Mouse (Mus musculus): ENCODE results near the gene Tcf7l2. TPM values are rescaled to one million over a fixed set of nuclear protein-coding genes. Genes with fewer than 3 reads are reported as not detected.
A peak's percentile ranks its signal among the peaks of the same experiment; 100 is the strongest.

Gene Tcf7l2
- polyA plus RNA-seq, 2 experiments = 7.8 to 18.4 TPM

GRCm38 (mm10) chr19:55854389-55854788, 112.8 kb downstream of the Tcf7l2 start:
- WGBS (ENCODE audit: insufficient replicate concordance) = 72% methylated on average over 10 of the region's 10 CpGs
- Histone ChIP-seq H3K27ac (no peak overlapping the region), H3K9me3 (ENCODE audit: control insufficient read depth, low read length) (no peaks in the 10 kb centered on the region), H3K27me3 (ENCODE audit: control insufficient read depth, insufficient read depth, low read length) (no peaks in the 10 kb centered on the region), H3K4me3 (ENCODE audit: insufficient read depth in 1 of 2, low read depth in 2 of 2, low read length in 2 of 2) (no peak overlapping the region), H3K4me2 (ENCODE audit: low read depth) (no peak overlapping the region), H3K36me3 (replicated peaks; ENCODE audit: control insufficient read depth, insufficient read depth, low read depth) (no peaks in the 10 kb centered on the region), H3K4me1 (replicated peaks; ENCODE audit: control insufficient read depth in 2 of 2, insufficient read depth in 2 of 2, low read length in 1 of 2) (peaks cover 0 to 4% of the 10 kb centered on the region in 2 experiments; a peak in 1 of 4 replicates), H3K9ac (replicated peaks) (no peak overlapping the region)
- DNase-seq (ENCODE audit: low read depth in 3 of 3, low spot score in 3 of 3) (no peak), ATAC-seq (ENCODE audit: insufficient read depth) (no peak)
- TF ChIP-seq EP300 (IDR thresholded peaks at IDR 0.05; ENCODE audit: low read depth) = no peak
- no peak for TF ChIP-seq CTCF (IDR thresholded peaks at IDR 0.05; ENCODE audit: low read depth)

- no peak overlapping the region for H3K4me3 ChIP-seq (ENCODE audit: insufficient read depth in 1 of 2, low read depth in 2 of 2, low read length in 2 of 2)
- peaks cover 8 to 15% of the 10 kb centered on the region in 2 experiments for H3K4me1 ChIP-seq (replicated peaks; ENCODE audit: control insufficient read depth in 2 of 2, insufficient read depth in 2 of 2, low read length in 1 of 2)
- H3K27ac ChIP-seq = no peak overlapping the region
- ATAC-seq (ENCODE audit: insufficient read depth) (no peak), DNase-seq (ENCODE audit: low read depth in 3 of 3, low spot score in 3 of 3) (no peak)
- no peak overlapping the region for H3K9ac ChIP-seq (replicated peaks)
- H3K36me3 ChIP-seq (replicated peaks; ENCODE audit: control insufficient read depth, insufficient read depth, low read depth) = no peaks in the 10 kb centered on the region
- H3K9me3 ChIP-seq (ENCODE audit: control insufficient read depth, low read length) = no peaks in the 10 kb centered on the region
- TF ChIP-seq EP300 (IDR thresholded peaks at IDR 0.05; ENCODE audit: low read depth) (no peak), CTCF (IDR thresholded peaks at IDR 0.05; ENCODE audit: low read depth) (no peak)
- H3K27me3 ChIP-seq (ENCODE audit: control insufficient read depth, insufficient read depth, low read length) = no peaks in the 10 kb centered on the region
- no peak overlapping the region for H3K4me2 ChIP-seq (ENCODE audit: low read depth)
- 62% methylated on average over 5 of the region's 5 CpGs for WGBS (ENCODE audit: insufficient replicate concordance)
Observed at GRCm38 (mm10) chr19:55855571-55855970, 114.0 kb downstream of the Tcf7l2 start.

DNA sequence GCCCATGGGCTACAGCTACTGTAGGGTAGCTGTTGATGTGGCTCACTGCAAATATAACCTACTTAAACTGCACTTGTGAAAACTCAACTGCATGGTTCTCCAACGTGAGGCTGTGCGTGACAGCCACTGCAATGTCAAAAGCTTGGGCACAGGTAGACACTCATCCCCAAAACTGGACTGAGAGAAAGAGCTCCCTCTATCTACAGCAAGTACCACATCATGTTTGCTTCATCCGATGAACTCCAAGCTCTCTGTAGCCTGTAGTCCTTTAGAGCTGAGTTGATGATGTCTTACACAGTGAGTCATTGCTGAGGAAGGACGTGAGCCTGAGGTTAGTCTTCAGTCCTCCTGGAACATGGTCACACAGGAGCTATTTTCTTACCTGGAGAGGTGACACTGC, 115.7 kb downstream of the Tcf7l2 start:
- H3K4me2 ChIP-seq (ENCODE audit: low read depth) = no peak overlapping the region
- no peaks in the 10 kb centered on the region for H3K27me3 ChIP-seq (ENCODE audit: control insufficient read depth, insufficient read depth, low read length)
- WGBS (ENCODE audit: insufficient replicate concordance) = 70% methylated on average over 4 of the region's 4 CpGs
- H3K36me3 ChIP-seq (replicated peaks; ENCODE audit: control insufficient read depth, insufficient read depth, low read depth) = no peaks in the 10 kb centered on the region
- TF ChIP-seq CTCF (IDR thresholded peaks at IDR 0.05; ENCODE audit: low read depth) (peak; percentile 54), EP300 (IDR thresholded peaks at IDR 0.05; ENCODE audit: low read depth) (no peak)
- no peak overlapping the region for H3K27ac ChIP-seq
- H3K9ac ChIP-seq (replicated peaks) = no peak overlapping the region
- no peaks in the 10 kb centered on the region for H3K9me3 ChIP-seq (ENCODE audit: control insufficient read depth, low read length)
- no peak for DNase-seq (ENCODE audit: low read depth in 3 of 3, low spot score in 3 of 3)
- no peak for ATAC-seq (ENCODE audit: insufficient read depth)
- no peak overlapping the region for H3K4me3 ChIP-seq (ENCODE audit: insufficient read depth in 1 of 2, low read depth in 2 of 2, low read length in 2 of 2)
- peaks cover 26 to 32% of the 10 kb centered on the region in 2 experiments for H3K4me1 ChIP-seq (replicated peaks; ENCODE audit: control insufficient read depth in 2 of 2, insufficient read depth in 2 of 2, low read length in 1 of 2)

- peak; percentile 65 for TF ChIP-seq EP300 (IDR thresholded peaks at IDR 0.05; ENCODE audit: low read depth)
- TF ChIP-seq CTCF (IDR thresholded peaks at IDR 0.05; ENCODE audit: low read depth) = no peak
- Histone ChIP-seq H3K27me3 (ENCODE audit: control insufficient read depth, insufficient read depth, low read length) (no peaks in the 10 kb centered on the region), H3K9me3 (ENCODE audit: control insufficient read depth, low read length) (no peaks in the 10 kb centered on the region), H3K4me1 (replicated peaks; ENCODE audit: control insufficient read depth in 2 of 2, insufficient read depth in 2 of 2, low read length in 1 of 2) (peaks cover 36 to 50% of the 10 kb centered on the region in 2 experiments), H3K9ac (replicated peaks) (no peak overlapping the region; the same call in 1 of the 2 replicates), H3K27ac (0 out of 2 replicates have a peak overlapping the region, but pooled peaks have one; percentile 14), H3K36me3 (replicated peaks; ENCODE audit: control insufficient read depth, insufficient read depth, low read depth) (no peaks in the 10 kb centered on the region), H3K4me3 (ENCODE audit: insufficient read depth in 1 of 2, low read depth in 2 of 2, low read length in 2 of 2) (no peak overlapping the region), H3K4me2 (ENCODE audit: low read depth) (no peak overlapping the region)
- 23% methylated on average over 10 of the region's 10 CpGs for WGBS (ENCODE audit: insufficient replicate concordance)
- DNase-seq (ENCODE audit: low read depth in 3 of 3, low spot score in 3 of 3) (peak in 2 of 3 experiments; percentile 40 to 46), ATAC-seq (ENCODE audit: insufficient read depth) (peak; percentile 44)
Observed at GRCm38 (mm10) chr19:55860009-55860743, 118.6 kb downstream of the Tcf7l2 start.

DNA sequence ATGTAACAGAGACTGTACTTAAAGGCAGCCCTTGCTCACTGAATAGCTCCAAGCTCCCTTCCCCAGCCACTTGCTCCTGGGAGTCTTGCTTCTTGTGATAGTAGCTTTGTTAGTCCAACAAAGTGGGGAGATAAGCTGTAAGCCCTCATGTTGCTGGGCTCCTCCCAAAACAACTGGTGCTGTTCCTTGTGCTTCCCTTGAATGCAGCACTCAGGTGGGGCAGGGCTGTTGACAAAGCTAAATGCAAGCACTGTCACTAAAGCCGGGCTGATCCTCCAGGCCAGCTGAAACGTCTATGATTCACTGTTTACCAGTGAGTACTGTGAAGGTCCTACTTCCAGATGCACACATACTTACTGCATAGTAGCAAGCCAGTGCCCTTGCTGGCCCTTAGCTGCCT, 120.1 kb downstream of the Tcf7l2 start:
- Histone ChIP-seq H3K27me3 (ENCODE audit: control insufficient read depth, insufficient read depth, low read length) (no peaks in the 10 kb centered on the region), H3K27ac (peak overlapping the region; percentile 67), H3K9ac (replicated peaks) (peak overlapping the region; percentile 49), H3K4me1 (replicated peaks; ENCODE audit: control insufficient read depth in 2 of 2, insufficient read depth in 2 of 2, low read length in 1 of 2) (peaks cover 52 to 65% of the 10 kb centered on the region in 2 experiments), H3K9me3 (ENCODE audit: control insufficient read depth, low read length) (no peaks in the 10 kb centered on the region), H3K36me3 (replicated peaks; ENCODE audit: control insufficient read depth, insufficient read depth, low read depth) (no peaks in the 10 kb centered on the region), H3K4me2 (ENCODE audit: low read depth) (peak overlapping the region; percentile 23), H3K4me3 (ENCODE audit: insufficient read depth in 1 of 2, low read depth in 2 of 2, low read length in 2 of 2) (no peak overlapping the region)
- DNase-seq (ENCODE audit: low read depth in 3 of 3, low spot score in 3 of 3) (peak; percentile 59 to 62 (median 61)), ATAC-seq (ENCODE audit: insufficient read depth) (peak; percentile 59)
- TF ChIP-seq CTCF (IDR thresholded peaks at IDR 0.05; ENCODE audit: low read depth) = no peak
- peak; percentile 71 for TF ChIP-seq EP300 (IDR thresholded peaks at IDR 0.05; ENCODE audit: low read depth)
- WGBS (ENCODE audit: insufficient replicate concordance) = 9% methylated on average over 2 of the region's 2 CpGs

Data from liver, embryonic 14.5 days (tissue).